9 mouse cellular contexts compared by ENCODE assay signal in the genomic region with DNA sequence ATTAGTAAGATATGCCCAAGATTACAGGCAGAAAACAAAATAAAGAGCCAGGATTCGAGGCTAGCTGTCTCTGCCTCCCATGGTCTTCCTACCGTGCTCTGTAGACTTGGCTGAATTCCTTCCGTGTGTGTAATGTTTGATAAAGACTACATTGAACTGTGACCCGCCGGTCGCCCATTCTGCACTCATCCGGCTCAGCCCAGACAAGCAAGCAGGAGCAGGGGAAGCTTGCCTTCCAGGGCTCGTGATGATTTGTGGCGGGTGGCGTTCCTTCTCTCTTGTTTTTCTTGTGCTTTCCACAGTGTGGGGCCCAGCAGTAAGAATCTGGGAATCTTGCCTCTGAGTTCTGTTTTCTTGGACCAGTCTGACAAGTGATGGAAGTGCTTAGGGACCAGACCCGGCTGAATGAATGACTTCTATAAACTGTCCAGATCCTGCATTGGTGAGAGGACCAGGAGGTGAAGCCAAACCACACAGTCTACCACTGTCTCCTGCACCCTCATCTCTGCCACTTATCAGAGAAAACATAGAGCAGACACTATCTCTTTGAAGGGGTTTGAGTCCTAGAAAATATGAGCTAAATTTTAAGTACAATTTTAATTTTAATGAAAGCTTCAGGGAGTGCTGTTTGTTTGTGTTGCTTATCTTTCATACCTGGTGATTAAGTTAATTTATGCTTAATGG.
A peak's percentile ranks its signal among the peaks of the same experiment; 100 is the strongest.
DNase-seq lines count a peak whose midpoint lies in the region; ATAC-seq lines count a peak whose summit lies in the region.
"Had no signal": no experiment of that assay in that cellular context is flagged by ENCODE, and none has a peak within 500 bp of the region (broad histone marks: within the 10 kb centered on the region; RNA-seq: fewer than 3 reads in every experiment).

No protein-coding gene starts in this region.

- H3K9me3 ChIP-seq in heart, embryonic 15.5 days (replicated peaks): peaks cover 9% of the 10 kb centered on the region; the same call in 1 of the 2 replicates

- peaks cover 19% of the 10 kb centered on the region for H3K4me1 ChIP-seq in heart, embryonic 15.5 days (replicated peaks)

- 9% methylated on average over 11 of the region's 11 CpGs for WGBS in heart, embryonic 15.5 days

- H3K27ac ChIP-seq in heart, embryonic 15.5 days: peak overlapping the region; percentile 8; the same call in 1 of the 2 replicates
- H3K27ac ChIP-seq: embryonic facial prominence, embryonic 13.5 days had no signal

- no peaks in the 10 kb centered on the region for H3K36me3 ChIP-seq in heart, embryonic 15.5 days
- H3K36me3 ChIP-seq: embryonic facial prominence, embryonic 13.5 days had no signal

- DNase-seq in urinary bladder, postnatal 14 days (ENCODE audit: low spot score): peak; percentile 38
- DNase-seq in urinary bladder, adult 2 months (ENCODE audit: low spot score): no peak
- peak; percentile 81 to 88 for DNase-seq in kidney, postnatal 36 days
- DNase-seq in yolk sac, embryonic 10.5 days (ENCODE audit: low spot score): peak; percentile 84
- no peak for DNase-seq in cerebellum, postnatal 36 days
- DNase-seq in B cell, adult 2 months: no peak

- H3K27me3 ChIP-seq in heart, embryonic 15.5 days: no peaks in the 10 kb centered on the region
- H3K27me3 ChIP-seq: embryonic facial prominence, embryonic 13.5 days had no signal

- H3K4me2 ChIP-seq in heart, embryonic 15.5 days: no peak overlapping the region
- H3K4me2 ChIP-seq: embryonic facial prominence, embryonic 13.5 days had no signal

- H3K9ac ChIP-seq in heart, embryonic 15.5 days: no peak overlapping the region
- H3K9ac ChIP-seq: embryonic facial prominence, embryonic 13.5 days had no signal

- peak; percentile 59; the same call in 1 of the 2 replicates for ATAC-seq in heart, embryonic 15.5 days (replicated peaks; ENCODE audit: insufficient number of reproducible peaks, insufficient read depth, low FRiP score, low read depth)

- no peak overlapping the region for H3K4me3 ChIP-seq in heart, embryonic 15.5 days
- H3K4me3 ChIP-seq: embryonic facial prominence, embryonic 13.5 days; myocyte had no signal

Comparison
In these comparisons a context has a peak if more than half of its experiments do, and no peak if none do; other contexts are left out.
1. DNase-seq: peak in urinary bladder, postnatal 14 days (single experiment), kidney, postnatal 36 days (2 of 2) and yolk sac, embryonic 10.5 days (single experiment); none in urinary bladder, adult 2 months (single experiment), cerebellum, postnatal 36 days (0 of 2) and B cell, adult 2 months (0 of 2).